Mouse (Mus musculus): Measurements from ENCODE around the gene Phf11b. TPM values are rescaled to one million over a fixed set of nuclear protein-coding genes. Genes with fewer than 3 reads are reported as not detected.
"Not testable (repeated sequence)": the region's sequence is repeated elsewhere in the genome, so short reads cannot be mapped to it uniquely, and the experiment has no call there.

The Phf11b gene
- total RNA-seq (2021), result not detected
- long read RNA-seq, experiment 1, result 0 reads
- long read RNA-seq, experiment 2, result 0 reads

DNA sequence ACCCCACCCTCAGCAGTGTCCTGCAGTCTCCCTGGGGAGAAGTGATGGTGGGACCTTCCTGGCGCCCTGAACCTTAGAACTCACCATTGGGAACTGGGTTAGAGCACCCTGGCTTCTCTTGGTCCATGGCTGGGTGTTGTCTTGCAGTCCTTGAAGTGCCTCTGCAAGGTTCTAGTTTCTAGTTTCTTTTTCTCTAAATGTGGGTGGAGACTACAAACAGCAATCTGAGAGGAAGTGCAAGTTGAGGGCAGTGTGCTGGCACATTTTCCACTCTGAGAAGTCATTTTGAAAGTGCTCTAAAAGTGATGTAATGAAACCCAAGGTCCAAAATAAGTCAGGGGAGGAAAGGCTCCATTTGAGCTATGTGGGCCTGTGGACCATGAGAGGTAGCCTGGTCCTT lies at the start of gene Phf11b:
Phf11b (minus strand) TSS at position 163 of the 400 bp plus-strand sequence.
- DNase-seq (ENCODE audit: extremely low spot score in 1 of 2, low spot score in 2 of 2); intact Hi-C loops (cut with DNase I); H3K27ac ChIP-seq; H3K4me3 ChIP-seq: not testable (repeated sequence)

DNA sequence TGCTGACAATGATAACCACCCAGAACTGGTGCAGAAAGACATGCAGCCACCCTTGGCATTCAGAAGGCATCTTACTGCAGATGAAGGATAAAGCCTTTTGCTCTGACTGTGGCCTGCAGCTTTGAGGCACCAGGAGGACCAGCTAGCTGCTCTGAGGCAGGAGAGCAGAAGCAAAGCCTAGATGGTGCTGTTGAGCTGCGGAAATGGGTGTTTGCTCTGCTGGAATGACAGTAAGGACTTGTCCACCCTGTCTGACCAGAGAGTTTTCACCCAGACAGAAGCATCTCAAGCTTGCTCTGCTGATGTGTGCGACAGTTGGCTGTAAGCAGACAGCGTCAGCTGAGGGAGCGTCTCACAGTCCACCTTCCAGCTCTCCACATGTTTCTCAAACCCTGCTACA lies 49.0 kb upstream of the Phf11b start:
- peak; percentile 9 to 49 for DNase-seq (ENCODE audit: extremely low spot score in 1 of 2, low spot score in 2 of 2)
- intact Hi-C loops (cut with DNase I); H3K27ac ChIP-seq; H3K4me3 ChIP-seq: not testable (repeated sequence)
- peak; percentile 53 for TF ChIP-seq CTCF (IDR thresholded peaks at IDR 0.05)

DNA sequence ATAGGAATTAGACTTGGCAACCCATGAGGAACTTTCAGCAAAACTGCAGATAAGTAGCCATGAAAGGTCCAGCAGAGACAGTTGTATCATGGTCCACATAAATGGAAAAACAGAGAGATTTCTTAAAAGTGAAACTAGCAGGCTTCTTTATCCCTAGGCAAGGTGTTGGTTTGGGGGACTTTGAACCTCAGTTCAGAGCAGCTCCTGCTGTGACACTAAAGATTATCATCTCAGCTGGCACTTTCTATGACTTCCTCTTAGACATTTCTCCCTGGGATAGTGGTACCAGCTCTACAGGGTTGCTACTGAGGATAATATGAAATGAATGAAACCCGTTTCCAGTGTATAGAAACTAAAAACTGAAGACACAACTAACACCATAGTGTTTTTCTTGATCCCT lies 48.4 kb upstream of the Phf11b start:
- intact Hi-C loops (cut with DNase I), result loop anchor here (1.0 kb wide), 1 partner anchor 167 kb away; no protein-coding TSS in a partner anchor
- Histone ChIP-seq H3K4me3 (no peak overlapping the region), H3K27ac (no peak overlapping the region)
- TF ChIP-seq CTCF (IDR thresholded peaks at IDR 0.05), result no peak
- no peak for DNase-seq (ENCODE audit: extremely low spot score in 1 of 2, low spot score in 2 of 2)

DNA sequence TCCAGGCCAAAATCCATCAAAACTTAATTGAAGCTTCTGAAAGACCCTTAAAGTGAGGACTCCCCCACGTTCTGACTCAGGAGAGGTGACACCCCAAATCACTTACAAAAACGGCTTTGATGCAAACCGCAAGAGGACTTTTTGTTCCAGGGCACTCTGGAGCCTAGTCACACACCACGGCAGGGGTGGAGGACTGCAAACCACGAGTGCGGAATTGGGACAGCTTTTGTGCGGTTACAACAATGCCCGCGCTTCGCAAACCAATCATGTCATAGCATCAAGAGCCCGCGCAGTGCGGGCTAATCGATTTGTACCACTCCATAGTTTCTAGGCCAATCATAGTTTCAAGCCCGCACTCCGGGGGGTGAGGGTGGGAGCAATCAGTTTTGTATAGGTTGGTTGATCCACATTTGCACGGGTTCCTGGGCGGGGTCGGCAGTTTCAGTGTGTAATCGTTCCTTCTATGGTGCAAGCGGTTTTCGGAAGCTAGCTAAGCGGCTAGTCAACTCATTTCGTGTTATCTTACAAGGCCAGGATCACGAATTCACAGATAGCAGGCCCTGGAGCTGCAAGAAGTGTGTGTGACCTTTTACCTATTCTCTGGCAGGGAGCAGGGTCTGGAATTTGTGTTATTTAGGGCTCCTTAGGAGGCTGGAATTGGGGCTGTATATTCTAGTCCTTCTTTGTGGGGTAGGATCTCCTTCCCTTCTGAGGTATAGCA lies 29.4 kb upstream of the Phf11b start:
- Histone ChIP-seq H3K4me3 (no peak overlapping the region), H3K27ac (no peak overlapping the region)
- DNase-seq (ENCODE audit: extremely low spot score in 1 of 2, low spot score in 2 of 2), result no peak
- no peak for TF ChIP-seq CTCF (IDR thresholded peaks at IDR 0.05)
- intact Hi-C loops (cut with DNase I), result no loop called here

DNA sequence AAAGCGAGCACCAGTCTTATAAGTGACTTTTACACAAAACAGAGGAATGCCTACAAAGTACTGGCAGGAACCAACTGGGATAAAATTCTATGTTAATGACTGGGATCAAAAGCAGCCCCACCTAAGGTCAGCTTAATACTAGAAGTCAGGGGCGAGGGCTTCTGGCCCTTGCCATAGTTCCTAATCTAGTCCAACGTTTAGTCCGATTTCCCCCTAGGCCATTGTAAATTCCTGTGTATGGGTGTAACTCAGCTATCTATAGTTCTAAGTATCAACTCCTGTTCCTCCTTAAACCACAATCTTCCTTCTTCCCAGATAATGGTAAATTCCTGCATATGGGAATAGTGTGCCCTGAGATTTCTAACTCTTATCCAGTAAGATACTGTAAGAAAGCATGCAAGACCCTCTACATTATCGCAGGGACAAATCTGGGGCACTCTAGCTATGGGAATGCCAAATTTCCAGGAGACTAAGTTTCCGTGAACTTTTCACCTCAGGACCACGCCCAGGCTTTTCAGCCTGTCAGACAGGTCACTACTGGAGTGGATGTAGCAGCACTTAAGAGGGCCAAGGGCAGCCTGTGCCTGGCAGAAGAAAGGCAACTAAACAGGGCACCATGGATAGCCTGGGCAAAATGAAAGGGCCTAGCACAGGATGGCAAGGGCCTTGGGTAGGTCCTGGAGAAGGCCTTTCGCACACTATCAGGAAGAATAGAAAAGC lies 25.4 kb upstream of the Phf11b start:
- no peak overlapping the region for H3K4me3 ChIP-seq
- no peak overlapping the region for H3K27ac ChIP-seq
- intact Hi-C loops (cut with DNase I), result no loop called here
- no peak for DNase-seq (ENCODE audit: extremely low spot score in 1 of 2, low spot score in 2 of 2)
- no peak for TF ChIP-seq CTCF (IDR thresholded peaks at IDR 0.05)

DNA sequence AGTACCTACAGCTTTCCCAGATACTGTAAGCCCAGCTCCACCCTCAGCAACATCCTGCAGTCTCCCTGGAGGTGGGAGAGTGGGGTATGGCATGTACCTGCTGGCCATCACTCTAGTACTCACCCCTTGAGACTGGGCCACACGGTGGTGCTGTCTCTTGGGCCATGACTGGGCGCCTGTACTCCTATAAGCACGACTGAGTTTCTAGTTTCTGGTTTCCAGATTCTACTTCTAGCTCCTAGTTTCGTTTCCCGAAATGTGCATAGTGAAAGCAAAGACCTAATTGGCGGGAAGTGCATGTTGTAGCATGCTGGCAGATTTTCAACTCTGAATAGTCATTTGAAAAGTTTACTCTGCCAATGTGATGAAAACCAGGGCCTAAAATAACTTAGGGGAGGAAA lies 24.1 kb upstream of the Phf11b start, which contains the start of gene Phf11d:
Phf11d (minus strand) TSS at position 227 of the 401 bp plus-strand sequence.
- H3K27ac ChIP-seq, result no peak within 1 kb of the TSS
- DNase-seq (ENCODE audit: extremely low spot score in 1 of 2, low spot score in 2 of 2), result no peak
- intact Hi-C loops (cut with DNase I), result no loop called here
- no peak; the same call in none of the 2 replicates for TF ChIP-seq CTCF (IDR thresholded peaks at IDR 0.05)
- H3K4me3 ChIP-seq, result no peak within 1 kb of the TSS

DNA sequence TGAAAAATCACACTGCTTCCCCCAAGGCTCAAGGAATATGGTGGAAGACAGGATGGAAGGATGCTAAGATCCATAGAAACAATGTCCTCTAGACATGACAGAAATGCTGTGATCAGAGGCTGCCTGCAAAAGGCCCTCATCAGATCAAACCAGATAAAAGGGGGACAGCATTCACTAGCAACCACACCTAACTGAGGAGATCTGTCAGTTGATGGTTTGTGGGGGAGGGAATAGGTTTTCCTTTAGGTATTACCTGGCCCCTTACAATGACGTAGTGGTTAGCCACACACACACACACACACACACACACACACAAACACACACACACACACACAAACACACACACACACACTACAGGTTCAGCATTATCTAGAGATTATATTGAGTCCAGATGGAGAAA lies 1.6 kb downstream of the Phf11b start:
- Histone ChIP-seq H3K27ac (no peak overlapping the region), H3K4me3 (no peak overlapping the region)
- TF ChIP-seq CTCF (IDR thresholded peaks at IDR 0.05), result no peak
- intact Hi-C loops (cut with DNase I), result no loop called here
- DNase-seq (ENCODE audit: extremely low spot score in 1 of 2, low spot score in 2 of 2), result no peak

DNA sequence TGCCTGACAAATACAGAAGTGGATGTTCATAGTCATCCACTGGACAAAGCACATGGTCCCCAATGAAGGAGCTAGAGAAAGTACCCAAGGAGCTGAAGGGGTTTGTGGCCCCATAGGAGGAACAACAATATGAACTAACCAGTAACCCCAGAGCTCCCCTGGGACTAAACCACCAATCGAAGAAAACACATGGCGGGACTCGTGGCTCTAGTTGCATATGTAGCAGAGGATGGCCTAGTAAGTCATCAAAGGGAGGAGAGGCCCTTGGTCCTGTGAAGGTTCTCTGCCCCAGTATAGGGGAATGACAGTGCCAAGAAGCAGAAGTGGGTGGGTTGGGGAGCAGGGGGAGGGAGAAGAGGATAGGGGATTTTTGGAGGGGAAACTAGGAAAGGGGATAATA lies 5.1 kb downstream of the Phf11b start:
- H3K4me3 ChIP-seq; H3K27ac ChIP-seq; DNase-seq (ENCODE audit: extremely low spot score in 1 of 2, low spot score in 2 of 2); intact Hi-C loops (cut with DNase I): not testable (repeated sequence)

DNA sequence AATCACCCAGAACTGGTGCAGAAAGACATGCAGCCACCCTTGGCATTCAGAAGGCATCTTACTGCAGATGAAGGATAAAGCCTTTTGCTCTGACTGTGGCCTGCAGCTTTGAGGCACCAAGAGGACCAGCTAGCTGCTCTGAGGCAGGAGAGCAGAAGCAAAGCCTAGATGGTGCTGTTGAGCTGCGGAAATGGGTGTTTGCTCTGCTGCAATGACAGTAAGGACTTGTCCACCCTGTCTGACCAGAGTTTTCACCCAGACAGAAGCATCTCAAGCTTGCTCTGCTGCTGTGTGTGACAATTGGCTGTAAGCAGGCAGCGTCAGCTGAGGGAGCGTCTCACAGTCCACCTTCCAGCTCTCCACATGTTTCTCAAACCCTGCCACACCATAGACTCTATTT lies 10.7 kb downstream of the Phf11b start:
- intact Hi-C loops (cut with DNase I), result loop anchor here (5.0 kb wide), 1 partner anchor 227 kb away; no protein-coding TSS in a partner anchor
- H3K4me3 ChIP-seq, H3K27ac ChIP-seq: not testable (repeated sequence)
- TF ChIP-seq CTCF (IDR thresholded peaks at IDR 0.05), result peak; percentile 52
- DNase-seq (ENCODE audit: extremely low spot score in 1 of 2, low spot score in 2 of 2), result peak; percentile 15 to 35

DNA sequence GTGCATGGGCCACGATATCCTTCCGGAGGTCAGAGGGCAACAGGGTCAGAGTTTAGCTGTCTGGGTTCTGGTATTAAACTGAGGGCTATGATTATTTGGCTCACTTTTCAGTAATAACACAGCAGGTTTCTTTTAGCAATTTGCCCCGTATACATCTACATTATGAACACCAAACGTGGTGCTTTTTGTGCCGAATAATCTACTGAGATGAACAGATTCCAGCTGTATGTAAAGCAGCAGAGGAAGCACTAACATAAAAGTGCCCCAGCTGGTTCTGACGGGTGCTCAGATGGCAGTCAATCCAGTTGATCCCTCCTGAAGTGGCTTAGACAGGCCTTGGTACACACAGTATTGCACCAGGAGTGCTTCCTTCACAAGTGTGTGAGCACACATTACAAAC lies 21.2 kb downstream of the Phf11b start:
- H3K4me3 ChIP-seq; DNase-seq (ENCODE audit: extremely low spot score in 1 of 2, low spot score in 2 of 2); intact Hi-C loops (cut with DNase I); H3K27ac ChIP-seq: not testable (repeated sequence)

DNA sequence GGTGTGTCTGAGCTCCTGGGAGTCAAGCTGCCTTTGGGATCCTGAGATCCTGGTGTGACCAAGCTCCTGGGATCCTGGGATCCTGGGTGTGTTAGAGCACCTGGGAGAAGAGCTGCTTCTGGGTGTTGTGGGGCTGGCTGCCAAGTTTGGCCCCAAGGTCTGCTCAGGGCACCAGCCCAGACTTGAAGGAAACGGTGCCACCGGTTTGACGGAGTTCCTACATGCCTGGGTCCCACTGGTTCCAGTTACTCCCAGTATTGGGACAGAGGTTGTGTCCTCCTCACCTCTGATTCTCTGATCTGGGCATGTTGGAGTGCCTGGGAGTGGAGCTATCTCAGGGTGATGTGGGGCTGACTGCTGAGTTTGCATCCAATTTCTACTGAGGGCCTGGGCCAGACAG lies 22.1 kb downstream of the Phf11b start:
- H3K4me3 ChIP-seq; intact Hi-C loops (cut with DNase I); H3K27ac ChIP-seq; DNase-seq (ENCODE audit: extremely low spot score in 1 of 2, low spot score in 2 of 2): not testable (repeated sequence)

DNA sequence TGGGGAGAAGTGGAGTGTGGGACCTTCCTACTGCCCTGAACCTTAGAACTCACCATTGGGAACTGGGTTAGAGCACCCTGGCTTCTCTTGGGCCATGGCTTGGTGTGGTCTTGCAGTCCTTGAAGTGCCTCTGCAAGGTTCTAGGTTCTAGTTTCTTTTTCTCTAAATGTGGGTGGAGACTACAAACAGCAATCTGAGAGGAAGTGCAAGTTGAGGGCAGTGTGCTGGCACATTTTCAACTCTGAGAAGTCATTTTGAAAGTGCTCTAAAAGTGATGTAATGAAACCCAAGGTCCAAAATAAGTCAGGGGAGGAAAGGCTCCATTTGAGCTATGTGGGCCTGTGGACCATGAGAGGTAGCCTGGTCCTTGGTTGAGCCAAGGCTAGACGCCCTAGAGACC lies 43.8 kb downstream of the Phf11b start, which contains the start of gene Phf11a:
Phf11a (minus strand) TSS at position 132 of the 400 bp plus-strand sequence.
- H3K27ac ChIP-seq; intact Hi-C loops (cut with DNase I); H3K4me3 ChIP-seq; DNase-seq (ENCODE audit: extremely low spot score in 1 of 2, low spot score in 2 of 2): not testable (repeated sequence)

DNA sequence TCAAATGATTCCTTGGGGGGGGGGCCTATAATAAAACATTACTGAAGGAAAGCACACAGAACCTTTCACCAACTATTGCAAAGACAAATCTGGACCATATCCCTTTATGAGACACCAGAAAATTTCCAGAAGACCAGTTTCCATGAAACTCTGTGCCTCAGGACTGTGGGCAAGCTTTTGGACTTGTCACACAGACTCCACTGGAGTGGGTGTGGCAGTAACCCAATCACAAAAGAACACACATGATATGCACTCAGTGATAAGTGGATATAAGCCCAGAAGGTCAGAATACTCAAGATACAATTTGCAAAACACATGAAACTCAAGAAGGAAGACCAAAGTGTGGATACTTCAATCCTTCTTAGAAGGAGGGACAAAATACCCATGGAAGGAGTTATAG lies 49.4 kb downstream of the Phf11b start:
- H3K27ac ChIP-seq; DNase-seq (ENCODE audit: extremely low spot score in 1 of 2, low spot score in 2 of 2); H3K4me3 ChIP-seq; intact Hi-C loops (cut with DNase I): not testable (repeated sequence)

DNA sequence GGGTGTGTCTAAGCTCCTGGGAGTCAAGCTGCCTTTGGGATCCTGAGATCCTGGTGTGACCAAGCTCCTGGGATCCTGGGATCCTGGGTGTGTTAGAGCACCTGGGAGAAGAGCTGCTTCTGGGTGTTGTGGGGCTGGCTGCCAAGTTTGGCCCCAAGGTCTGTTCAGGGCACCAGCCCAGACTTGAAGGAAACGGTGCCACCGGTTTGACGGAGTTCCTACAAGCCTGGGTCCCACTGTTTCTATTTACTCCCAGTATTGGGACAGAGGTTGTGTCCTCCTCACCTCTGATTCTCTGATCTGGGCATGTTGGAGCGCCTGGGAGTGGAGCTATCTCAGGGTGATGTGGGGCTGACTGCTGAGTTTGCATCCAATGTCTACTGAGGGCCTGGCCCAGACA lies 66.2 kb downstream of the Phf11b start:
- H3K4me3 ChIP-seq; DNase-seq (ENCODE audit: extremely low spot score in 1 of 2, low spot score in 2 of 2); H3K27ac ChIP-seq; intact Hi-C loops (cut with DNase I): not testable (repeated sequence)
